Mouse (Mus musculus): ENCODE measurements around the gene Ap3s2. TPM values are rescaled to one million over a fixed set of nuclear protein-coding genes. Genes with fewer than 3 reads are reported as not detected.

Gene Ap3s2
- total and polyA plus RNA-seq, 2 experiments from 2014 or later, result 36.7 to 38.0 TPM

- no peak overlapping the region for H3K4me2 ChIP-seq (ENCODE audit: low read depth)
- H3K27me3 ChIP-seq (ENCODE audit: insufficient read depth, low read length), result no peaks in the 10 kb centered on the region
- H3K9me3 ChIP-seq (ENCODE audit: low read length), result no peaks in the 10 kb centered on the region
- 89% methylated on average over 15 of the region's 15 CpGs for WGBS
- H3K9ac ChIP-seq, result no peak overlapping the region
- H3K27ac ChIP-seq (ENCODE audit: low read depth, low read length), result no peak overlapping the region
- no peak for TF ChIP-seq CTCF (IDR thresholded peaks at IDR 0.05; ENCODE audit: low read depth)
- DNase-seq (no peak), ATAC-seq (no peak)
- no peak overlapping the region for H3K4me3 ChIP-seq (ENCODE audit: low read depth, low read length)
- no peaks in the 10 kb centered on the region for H3K4me1 ChIP-seq (ENCODE audit: insufficient read depth)
- H3K36me3 ChIP-seq (ENCODE audit: insufficient read depth), result peaks cover 27% of the 10 kb centered on the region
Measured at GRCm38 (mm10) chr7:79890436-79891221, 29.8 kb downstream of the Ap3s2 start.

- Histone ChIP-seq H3K4me2 (ENCODE audit: low read depth) (no peak overlapping the region), H3K36me3 (ENCODE audit: insufficient read depth) (peaks cover 30% of the 10 kb centered on the region), H3K9me3 (ENCODE audit: low read length) (no peaks in the 10 kb centered on the region), H3K9ac (no peak overlapping the region), H3K27ac (ENCODE audit: low read depth, low read length) (no peak overlapping the region), H3K27me3 (ENCODE audit: insufficient read depth, low read length) (no peaks in the 10 kb centered on the region), H3K4me3 (ENCODE audit: low read depth, low read length) (no peak overlapping the region), H3K4me1 (ENCODE audit: insufficient read depth) (no peaks in the 10 kb centered on the region)
- 94% methylated on average over 9 of the region's 9 CpGs for WGBS
- TF ChIP-seq CTCF (IDR thresholded peaks at IDR 0.05; ENCODE audit: low read depth), result no peak
- DNase-seq, result no peak
- no peak for ATAC-seq
Measured at GRCm38 (mm10) chr7:79888603-79889002, 31.8 kb downstream of the Ap3s2 start.

GRCm38 (mm10) chr7:79883613-79884334, 36.7 kb downstream of the Ap3s2 start:
- no peaks in the 10 kb centered on the region for H3K4me1 ChIP-seq (ENCODE audit: insufficient read depth)
- H3K27ac ChIP-seq (ENCODE audit: low read depth, low read length), result no peak overlapping the region
- H3K27me3 ChIP-seq (ENCODE audit: insufficient read depth, low read length), result no peaks in the 10 kb centered on the region
- no peak for ATAC-seq
- no peak overlapping the region for H3K4me2 ChIP-seq (ENCODE audit: low read depth)
- no peaks in the 10 kb centered on the region for H3K9me3 ChIP-seq (ENCODE audit: low read length)
- TF ChIP-seq CTCF (IDR thresholded peaks at IDR 0.05; ENCODE audit: low read depth), result no peak
- no peak overlapping the region for H3K4me3 ChIP-seq (ENCODE audit: low read depth, low read length)
- no peak overlapping the region for H3K9ac ChIP-seq
- no peak for DNase-seq
- H3K36me3 ChIP-seq (ENCODE audit: insufficient read depth), result peaks cover 56% of the 10 kb centered on the region
- WGBS, result 93% methylated on average over 7 of the region's 7 CpGs

GRCm38 (mm10) chr7:79881901-79882300, 38.5 kb downstream of the Ap3s2 start:
- WGBS, result 95% methylated on average over 6 of the region's 6 CpGs
- no peak for TF ChIP-seq CTCF (IDR thresholded peaks at IDR 0.05; ENCODE audit: low read depth)
- Histone ChIP-seq H3K27me3 (ENCODE audit: insufficient read depth, low read length) (no peaks in the 10 kb centered on the region), H3K9ac (no peak overlapping the region), H3K4me3 (ENCODE audit: low read depth, low read length) (no peak overlapping the region), H3K36me3 (ENCODE audit: insufficient read depth) (peaks cover 50% of the 10 kb centered on the region), H3K9me3 (ENCODE audit: low read length) (no peaks in the 10 kb centered on the region), H3K4me2 (ENCODE audit: low read depth) (no peak overlapping the region), H3K27ac (ENCODE audit: low read depth, low read length) (no peak overlapping the region), H3K4me1 (ENCODE audit: insufficient read depth) (no peaks in the 10 kb centered on the region)
- ATAC-seq, result no peak
- no peak for DNase-seq

- Histone ChIP-seq H3K9me3 (ENCODE audit: low read length) (no peaks in the 10 kb centered on the region), H3K4me2 (ENCODE audit: low read depth) (no peak overlapping the region), H3K27me3 (ENCODE audit: insufficient read depth, low read length) (no peaks in the 10 kb centered on the region), H3K4me1 (ENCODE audit: insufficient read depth) (no peaks in the 10 kb centered on the region), H3K4me3 (ENCODE audit: low read depth, low read length) (no peak overlapping the region), H3K36me3 (ENCODE audit: insufficient read depth) (peaks cover 50% of the 10 kb centered on the region), H3K9ac (no peak overlapping the region), H3K27ac (ENCODE audit: low read depth, low read length) (no peak overlapping the region)
- no peak for TF ChIP-seq CTCF (IDR thresholded peaks at IDR 0.05; ENCODE audit: low read depth)
- 51% methylated on average over 3 of the region's 3 CpGs for WGBS
- DNase-seq (no peak), ATAC-seq (no peak)
Measured at GRCm38 (mm10) chr7:79880998-79881397, 39.5 kb downstream of the Ap3s2 start.

GRCm38 (mm10) chr7:79880033-79880432, 40.4 kb downstream of the Ap3s2 start:
- DNase-seq, result no peak
- H3K4me2 ChIP-seq (ENCODE audit: low read depth), result no peak overlapping the region
- H3K27me3 ChIP-seq (ENCODE audit: insufficient read depth, low read length), result no peaks in the 10 kb centered on the region
- 93% methylated on average over 6 of the region's 6 CpGs for WGBS
- no peaks in the 10 kb centered on the region for H3K4me1 ChIP-seq (ENCODE audit: insufficient read depth)
- no peak overlapping the region for H3K27ac ChIP-seq (ENCODE audit: low read depth, low read length)
- H3K4me3 ChIP-seq (ENCODE audit: low read depth, low read length), result no peak overlapping the region
- H3K9me3 ChIP-seq (ENCODE audit: low read length), result no peaks in the 10 kb centered on the region
- no peak for ATAC-seq
- no peak overlapping the region for H3K9ac ChIP-seq
- peaks cover 42% of the 10 kb centered on the region for H3K36me3 ChIP-seq (ENCODE audit: insufficient read depth)
- TF ChIP-seq CTCF (IDR thresholded peaks at IDR 0.05; ENCODE audit: low read depth), result no peak

GRCm38 (mm10) chr7:79878455-79879025, 41.9 kb downstream of the Ap3s2 start:
- DNase-seq, result no peak

More at GRCm38 (mm10) chr7:79878455-79879025, 41.9 kb downstream of the Ap3s2 start:
- H3K27me3 ChIP-seq (ENCODE audit: insufficient read depth, low read length), result no peaks in the 10 kb centered on the region
- H3K4me1 ChIP-seq (ENCODE audit: insufficient read depth), result no peaks in the 10 kb centered on the region
- WGBS, result 85% methylated on average over 2 of the region's 2 CpGs
- ATAC-seq, result no peak
- no peak for TF ChIP-seq CTCF (IDR thresholded peaks at IDR 0.05; ENCODE audit: low read depth)
- H3K36me3 ChIP-seq (ENCODE audit: insufficient read depth), result peaks cover 36% of the 10 kb centered on the region
- no peak overlapping the region for H3K4me2 ChIP-seq (ENCODE audit: low read depth)
- H3K9ac ChIP-seq, result no peak overlapping the region
- no peaks in the 10 kb centered on the region for H3K9me3 ChIP-seq (ENCODE audit: low read length)
- no peak overlapping the region for H3K4me3 ChIP-seq (ENCODE audit: low read depth, low read length)
- no peak overlapping the region for H3K27ac ChIP-seq (ENCODE audit: low read depth, low read length)

All from forebrain, postnatal 0 days (tissue).